Mouse (Mus musculus): ENCODE measurements around the gene Jazf1.

Jazf1 gene

GRCm38 (mm10) chr6:52912143-52912918 lies 156.1 kb downstream of the Jazf1 start:
- no peak for DNase-seq (ENCODE audit: low read depth, low spot score)

- DNase-seq (ENCODE audit: low read depth, low spot score), result no peak
These were observed 161.6 kb downstream of the Jazf1 start for GRCm38 (mm10) chr6:52906801-52907200.

GRCm38 (mm10) chr6:52905100-52905499 lies 163.3 kb downstream of the Jazf1 start:
- DNase-seq (ENCODE audit: low read depth, low spot score), result no peak

- DNase-seq (ENCODE audit: low read depth, low spot score), result no peak
These were observed 165.0 kb downstream of the Jazf1 start for GRCm38 (mm10) chr6:52903226-52903960.

- DNase-seq (ENCODE audit: low read depth, low spot score), result no peak
These were observed 168.7 kb downstream of the Jazf1 start for GRCm38 (mm10) chr6:52899574-52900245.

- no peak for DNase-seq (ENCODE audit: low read depth, low spot score)
These were observed 173.4 kb downstream of the Jazf1 start for GRCm38 (mm10) chr6:52895075-52895474.

GRCm38 (mm10) chr6:52894501-52894823 lies 174.0 kb downstream of the Jazf1 start:
- DNase-seq (ENCODE audit: low read depth, low spot score), result no peak

- no peak for DNase-seq (ENCODE audit: low read depth, low spot score)
These were observed 174.5 kb downstream of the Jazf1 start for GRCm38 (mm10) chr6:52893811-52894500.

GRCm38 (mm10) chr6:52892978-52893377 lies 175.5 kb downstream of the Jazf1 start:
- DNase-seq (ENCODE audit: low read depth, low spot score), result no peak

- no peak for DNase-seq (ENCODE audit: low read depth, low spot score)
These were observed 180.8 kb downstream of the Jazf1 start for GRCm38 (mm10) chr6:52887541-52888203.

GRCm38 (mm10) chr6:52883773-52884172 lies 184.7 kb downstream of the Jazf1 start:
- no peak for DNase-seq (ENCODE audit: low read depth, low spot score)

- DNase-seq (ENCODE audit: low read depth, low spot score), result no peak
These were observed 191.3 kb downstream of the Jazf1 start for GRCm38 (mm10) chr6:52877176-52877575.

- DNase-seq (ENCODE audit: low read depth, low spot score), result peak; percentile 29
These were observed 197.1 kb downstream of the Jazf1 start for GRCm38 (mm10) chr6:52871306-52871705.

- no peak for DNase-seq (ENCODE audit: low read depth, low spot score)
These were observed 199.2 kb downstream of the Jazf1 start for GRCm38 (mm10) chr6:52869252-52869651.

GRCm38 (mm10) chr6:52868352-52868751 lies 200.1 kb downstream of the Jazf1 start:
- no peak for DNase-seq (ENCODE audit: low read depth, low spot score)

- DNase-seq (ENCODE audit: low read depth, low spot score), result no peak
These were observed 206.5 kb downstream of the Jazf1 start for GRCm38 (mm10) chr6:52861928-52862327.

GRCm38 (mm10) chr6:52861186-52861820 lies 207.1 kb downstream of the Jazf1 start:
- DNase-seq (ENCODE audit: low read depth, low spot score), result no peak

- DNase-seq (ENCODE audit: low read depth, low spot score), result no peak
These were observed 207.7 kb downstream of the Jazf1 start for GRCm38 (mm10) chr6:52860713-52861112.

GRCm38 (mm10) chr6:52858911-52859431 lies 209.5 kb downstream of the Jazf1 start:
- no peak for DNase-seq (ENCODE audit: low read depth, low spot score)

- DNase-seq (ENCODE audit: low read depth, low spot score), result no peak
These were observed 215.9 kb downstream of the Jazf1 start for GRCm38 (mm10) chr6:52852404-52853107.

Data from WW6 (cell line).